Mouse (Mus musculus): ENCODE measurements at regions not wholly inside any gene's neighbourhood (a gene's known extent, or its start where the extent isn't known, plus 50 kb on each side); places are given as distances from the start of the nearest gene placed in this dataset.
A peak's percentile ranks its signal among the peaks of the same experiment; 100 is the strongest.

DNA sequence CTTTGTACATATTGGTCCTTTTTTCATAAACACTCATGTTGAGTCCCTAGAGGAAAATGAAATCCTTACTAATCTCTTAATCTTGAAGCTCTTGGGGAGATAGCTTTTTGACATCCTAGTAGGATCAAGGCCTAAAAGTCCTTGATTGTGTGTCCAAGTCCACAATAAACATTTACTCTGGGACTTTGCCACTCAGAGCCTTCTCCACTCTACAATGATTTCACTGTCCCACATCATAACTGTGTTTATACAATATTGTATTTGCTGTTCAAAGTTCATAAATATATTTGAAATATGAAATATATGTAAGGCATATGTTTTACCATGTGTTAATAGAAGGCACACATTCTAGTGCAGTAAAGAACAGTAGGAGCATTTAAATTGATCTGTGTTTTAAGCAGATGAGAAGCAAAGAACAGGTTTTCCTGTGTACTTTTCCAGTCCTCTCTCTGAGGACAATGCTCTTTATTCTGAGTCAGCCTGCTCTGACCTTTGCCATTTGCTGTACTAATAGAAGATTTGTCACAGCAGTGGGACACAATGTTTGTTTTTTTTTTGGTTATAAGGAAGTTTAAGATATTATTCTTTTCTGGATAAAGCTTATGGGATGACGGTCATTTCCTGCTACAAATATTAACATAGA lies 130.7 kb upstream of the Gprin3 start:
- no peak for DNase-seq (ENCODE audit: low spot score)

DNA sequence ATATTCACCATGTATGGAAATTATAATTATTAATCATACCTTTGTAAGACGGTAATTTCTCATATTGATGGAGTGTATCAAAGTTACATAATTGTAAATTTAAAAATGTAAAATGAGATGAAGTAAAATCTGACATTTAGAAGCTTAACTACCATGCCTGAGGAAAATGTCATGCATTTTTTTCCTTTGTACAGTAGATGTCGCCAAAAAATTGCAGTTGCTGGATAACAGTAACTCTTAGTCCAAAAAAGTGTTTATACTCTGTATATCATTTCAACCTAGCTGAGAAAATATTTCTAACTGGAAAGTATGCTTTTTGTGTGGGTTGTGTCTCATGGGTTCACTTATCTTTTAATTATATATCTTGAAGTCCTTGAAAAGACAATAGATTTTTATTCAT lies 110.9 kb upstream of the Gprin3 start:
- DNase-seq (ENCODE audit: low spot score), result no peak

DNA sequence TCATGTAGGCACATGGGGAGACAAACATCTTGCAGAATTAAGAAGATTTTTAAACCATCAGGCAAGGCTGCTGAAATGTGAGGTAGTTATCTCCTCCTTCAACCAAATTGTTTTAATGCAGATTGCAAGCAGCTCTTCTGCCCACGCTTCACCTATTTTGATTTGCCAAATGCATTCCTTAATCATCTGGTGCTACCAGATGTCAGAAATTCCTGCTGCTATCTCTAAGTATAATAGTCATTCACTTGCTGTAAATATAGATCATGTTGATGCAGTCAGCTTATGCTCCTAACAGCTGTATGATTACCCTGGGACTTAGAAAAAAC lies 98.8 kb upstream of the Gprin3 start:
- DNase-seq (ENCODE audit: low spot score), result no peak

DNA sequence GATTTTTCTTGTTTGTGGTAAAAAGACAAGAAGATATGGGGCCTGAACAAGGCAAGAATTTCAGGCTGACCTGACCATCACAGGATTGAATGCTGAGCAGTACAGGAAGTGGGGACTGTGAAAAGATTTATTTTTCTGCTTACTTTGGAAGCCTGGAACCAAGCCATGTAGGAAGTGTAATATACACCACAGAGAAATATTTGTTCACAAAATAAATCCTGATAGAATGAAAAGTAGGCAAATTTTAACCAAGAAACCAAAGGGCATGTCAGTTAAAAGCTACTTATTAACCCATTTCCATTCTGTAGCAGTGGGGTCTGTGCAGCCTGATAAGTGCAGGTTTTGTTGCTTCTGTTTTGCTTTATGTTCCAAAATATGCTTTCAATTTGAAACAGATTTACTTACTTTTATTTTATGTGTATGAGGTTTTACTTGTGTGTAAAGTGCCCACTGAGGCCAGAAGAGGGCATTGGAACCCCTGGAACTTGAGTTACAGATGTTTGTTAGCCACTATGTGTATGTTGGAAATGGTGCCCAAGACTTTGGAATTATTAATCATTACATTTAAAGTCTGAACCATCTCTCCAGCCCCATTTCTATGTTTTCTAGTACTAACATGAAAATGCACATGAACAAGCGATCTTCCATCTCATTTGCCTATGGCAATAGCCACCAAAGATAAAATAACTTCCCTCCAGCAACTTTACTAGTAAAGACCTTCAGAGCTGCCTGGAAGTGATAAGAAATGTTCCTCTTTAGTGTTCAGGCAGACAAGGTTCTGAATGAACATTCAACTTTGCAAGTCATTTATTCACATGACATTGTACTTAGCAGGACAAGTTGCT lies 98.2 kb upstream of the Gprin3 start:
- DNase-seq (ENCODE audit: low spot score), result no peak

DNA sequence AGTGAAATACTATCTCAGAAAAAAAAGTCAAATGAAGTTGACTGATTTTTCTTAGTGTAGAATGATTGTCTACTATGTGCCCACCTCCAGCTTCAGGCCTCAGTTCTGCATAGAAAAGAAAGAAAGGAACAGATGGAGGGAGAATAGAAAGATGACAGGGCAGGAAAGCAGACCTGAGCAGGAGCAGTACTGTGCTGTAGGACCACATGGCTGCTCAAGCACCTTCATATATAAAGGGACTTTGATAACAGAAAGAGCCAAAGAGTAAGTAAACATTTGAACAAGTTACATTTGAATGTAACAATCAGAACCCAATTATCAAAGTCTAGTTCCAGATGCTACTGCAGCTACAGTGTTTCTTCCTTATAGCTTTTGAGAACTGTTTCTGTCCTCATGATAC lies 96.9 kb upstream of the Gprin3 start:
- no peak for DNase-seq (ENCODE audit: low spot score)

DNA sequence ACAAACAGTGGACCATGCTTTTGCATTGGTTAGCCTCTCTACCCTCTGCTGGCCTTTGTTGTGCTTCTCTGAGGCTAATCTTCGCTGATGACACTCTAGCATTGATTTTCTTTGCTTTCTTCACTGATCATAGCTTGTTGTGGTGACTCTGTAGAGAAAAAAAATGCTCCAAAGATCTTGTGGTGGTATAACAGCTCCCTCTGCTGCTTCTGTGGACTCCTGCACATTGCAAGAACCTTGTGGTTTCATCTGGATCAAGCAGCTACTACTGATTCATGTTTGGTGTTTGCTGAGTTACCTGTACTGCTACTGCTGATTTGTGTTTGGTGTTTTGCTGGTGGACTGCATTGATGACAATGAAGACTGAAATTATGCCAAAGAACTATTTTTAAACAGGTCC lies 74.7 kb upstream of the Gprin3 start:
- DNase-seq (ENCODE audit: low spot score), result no peak

DNA sequence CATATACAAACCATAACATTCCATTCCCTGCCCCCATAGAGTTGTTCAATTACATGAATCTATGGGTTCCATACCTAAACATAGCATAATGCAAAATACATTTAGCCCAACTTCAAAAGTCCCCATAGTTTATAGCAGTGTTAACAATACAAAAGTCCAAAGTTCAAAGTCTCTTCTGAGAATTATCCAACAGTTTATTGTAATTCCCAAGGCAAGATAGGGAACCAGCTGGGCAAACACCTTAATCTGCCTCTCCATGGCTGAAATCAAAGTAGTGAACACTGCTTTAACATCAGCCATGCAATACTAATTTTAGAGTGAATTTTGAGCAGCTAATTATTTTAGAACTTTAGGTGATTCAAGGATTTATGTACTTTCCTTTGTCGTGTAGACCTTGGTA lies 72.7 kb upstream of the Gprin3 start:
- no peak for DNase-seq (ENCODE audit: low spot score)

DNA sequence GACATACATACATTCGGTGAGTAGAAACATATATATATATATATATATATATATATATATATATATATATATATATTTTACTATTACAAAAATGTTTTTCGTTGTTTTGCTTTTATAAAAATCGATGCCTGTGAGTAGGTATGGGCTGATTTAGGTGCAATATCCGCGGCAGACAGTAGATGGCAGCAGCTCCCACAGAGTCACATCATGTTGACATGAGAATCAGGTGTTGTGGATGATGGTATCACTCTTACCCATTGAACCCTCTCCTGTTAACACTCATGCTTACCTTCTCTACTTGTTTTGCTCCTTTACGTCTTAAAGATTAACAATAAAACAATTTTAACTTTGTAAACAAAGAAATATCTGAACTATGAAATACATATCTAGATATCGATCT lies 72.0 kb upstream of the Gprin3 start:
- peak; percentile 56 for DNase-seq (ENCODE audit: low spot score)

DNA sequence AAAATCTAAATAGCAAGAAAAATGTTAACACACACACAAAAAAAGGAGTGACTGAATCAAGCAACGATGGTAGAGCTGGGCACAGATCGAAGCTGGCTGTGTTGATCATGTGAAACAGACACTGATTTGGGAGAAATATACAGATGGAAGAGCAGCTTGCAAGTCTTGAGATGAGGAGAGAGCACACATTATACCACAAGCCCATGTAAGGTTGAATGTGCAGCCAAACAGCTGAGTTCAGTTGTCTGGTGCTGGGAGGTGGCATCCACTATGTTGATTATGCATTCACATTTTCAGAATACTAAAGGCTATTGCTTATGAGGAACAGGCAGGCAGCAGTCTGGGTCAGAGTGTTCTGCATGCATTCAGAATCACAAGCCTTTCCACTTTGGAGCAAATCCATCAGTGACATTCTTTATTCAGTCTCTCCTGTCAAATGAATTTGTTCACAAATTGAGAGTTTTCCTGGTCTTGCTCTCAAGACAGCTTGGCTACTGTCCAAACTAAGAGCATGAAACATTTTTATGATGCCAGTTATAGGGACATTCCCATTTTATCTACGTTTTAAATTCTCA lies 63.0 kb upstream of the Gprin3 start:
- no peak for DNase-seq (ENCODE audit: low spot score)

DNA sequence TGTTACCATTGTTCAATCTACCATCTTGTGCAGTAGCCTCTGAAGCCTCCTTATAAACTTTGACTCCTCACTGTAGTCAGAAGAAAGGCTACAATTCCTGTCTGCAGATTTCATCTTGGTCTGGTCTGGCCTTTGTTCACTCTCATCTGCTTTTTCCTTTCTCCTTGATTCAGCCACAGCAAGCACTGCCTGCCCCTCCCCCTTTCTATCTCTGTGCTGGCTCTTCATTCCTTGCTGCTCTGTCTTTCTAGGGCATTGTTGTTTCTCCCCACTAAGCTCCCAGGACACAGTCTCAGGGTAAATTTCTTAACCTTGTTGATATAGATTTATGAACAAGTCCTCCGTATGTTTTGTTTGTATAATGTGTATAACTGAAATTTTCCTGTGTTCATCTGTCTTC lies 62.3 kb upstream of the Gprin3 start:
- no peak for DNase-seq (ENCODE audit: low spot score)

DNA sequence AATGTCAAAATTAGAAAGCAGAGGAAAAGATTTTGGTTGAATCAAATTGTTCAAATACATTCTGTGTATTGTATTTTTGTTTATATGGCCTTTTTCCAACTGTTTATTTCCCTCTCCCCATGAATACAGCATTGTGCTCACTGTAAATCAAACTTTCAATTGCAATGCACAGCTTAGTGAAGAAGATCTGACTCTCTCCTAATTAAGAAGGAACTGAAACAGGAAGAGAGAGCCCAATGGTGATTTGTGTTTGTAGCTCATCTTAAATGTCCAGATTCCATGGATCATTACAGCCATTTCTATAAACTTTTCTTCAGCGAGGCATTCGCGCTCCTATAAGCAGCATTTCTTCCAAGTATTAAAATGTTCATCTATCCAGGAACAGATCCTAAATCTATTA lies 57.9 kb upstream of the Gprin3 start:
- no peak for DNase-seq (ENCODE audit: low spot score)

DNA sequence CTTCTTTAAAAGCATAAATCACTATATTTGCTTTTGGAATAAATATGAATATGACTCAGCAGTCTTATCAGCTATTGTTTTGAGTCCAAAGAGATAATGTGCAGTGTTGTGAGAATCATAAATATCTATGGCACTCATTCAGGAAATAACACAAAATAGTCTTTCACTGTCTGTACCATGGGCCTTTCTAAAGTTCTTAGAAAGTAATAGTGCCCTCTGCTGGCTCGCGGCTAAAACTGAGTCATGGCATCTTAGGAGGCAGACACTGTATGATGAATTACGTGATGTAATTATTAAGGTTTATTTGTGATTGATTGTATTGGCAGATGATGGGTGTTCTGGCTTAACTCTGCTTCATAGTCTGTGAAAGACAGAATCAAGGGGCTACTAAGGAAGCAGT lies 57.5 kb upstream of the Gprin3 start:
- DNase-seq (ENCODE audit: low spot score), result peak; percentile 46

All from urinary bladder, postnatal 14 days (tissue).